Mouse (Mus musculus) MEL (cell line): ENCODE measurements around the gene Rccd1. TPM values are rescaled to one million over a fixed set of nuclear protein-coding genes. Genes with fewer than 3 reads are reported as not detected.

ENCODE experiments used
- DNase-seq: peaks from one replicate; pipeline ENCODE4 v3.0.0; 2011; ENCODE audit warnings: low read depth, low spot score
- H3K27ac ChIP-seq: 2 replicates; pipeline ENCODE4 v1.5.1; 2012; ENCODE audit warnings: low read depth, mild to moderate bottlenecking, control low read depth, low read length, moderate library complexity; ENCODE audit not compliant: control insufficient read depth
- H3K27me3 ChIP-seq, 2 experiments: fragments of 150-350 bp in 1 of 2; sonication (generic) in 1 of 2; 2 replicates each; pipeline ENCODE4 v1.6.1; 2012; ENCODE audit warnings: low read length in 2 of 2, mild to moderate bottlenecking in 2 of 2, improper control_type of control experiment in 1 of 2, moderate library complexity in 1 of 2; ENCODE audit not compliant: insufficient read depth in 2 of 2, control insufficient read depth in 1 of 2
- H3K36me3 ChIP-seq, 2 experiments: 2 replicates each; pipeline ENCODE4 v1.6.1; 2012 to 2014; ENCODE audit warnings: low read length in 2 of 2, improper control_type of control experiment in 1 of 2, inconsistent platforms in 1 of 2, mild to moderate bottlenecking in 1 of 2; ENCODE audit not compliant: insufficient read depth in 2 of 2, control insufficient read depth in 1 of 2
- H3K4me1 ChIP-seq, 2 experiments: fragments of 150-350 bp in 1 of 2; sonication (generic) in 1 of 2; 2 replicates each; pipeline ENCODE4 v1.6.1; 2012; ENCODE audit warnings: low read length in 2 of 2, improper control_type of control experiment in 1 of 2, mild to moderate bottlenecking in 1 of 2; ENCODE audit not compliant: insufficient read depth in 2 of 2, control insufficient read depth in 1 of 2
- H3K4me3 ChIP-seq, 2 experiments: fragments of 150-350 bp in 1 of 2; sonication (generic) in 1 of 2; 2 replicates each; pipeline ENCODE4 v1.5.1; 2012; ENCODE audit warnings: low read depth in 2 of 2, low read length in 2 of 2, mild to moderate bottlenecking in 2 of 2, moderate library complexity in 2 of 2, control low read depth in 1 of 2, improper control_type of control experiment in 1 of 2; ENCODE audit not compliant: control insufficient read depth in 1 of 2, insufficient read depth in 1 of 2
- H3K79me2 ChIP-seq: 2 replicates; pipeline ENCODE4 v1.6.1; 2012; ENCODE audit warnings: mild to moderate bottlenecking, low read length, moderate library complexity; ENCODE audit not compliant: control insufficient read depth, poor library complexity, insufficient read depth
- H3K9ac ChIP-seq: 2 replicates; pipeline ENCODE4 v1.6.1; 2012; ENCODE audit warnings: low read depth, mild to moderate bottlenecking, control low read depth, low read length, moderate library complexity; ENCODE audit not compliant: control insufficient read depth, poor library complexity, severe bottlenecking
- H3K9me3 ChIP-seq: fragments of 150-350 bp; sonication (generic); replicated peaks from 2 replicates; pipeline ENCODE4 v1.6.1; 2012; ENCODE audit warnings: mild to moderate bottlenecking, low read length, improper control_type of control experiment, moderate library complexity; ENCODE audit not compliant: insufficient read depth
- BHLHE40 ChIP-seq: IDR thresholded peaks from 2 replicates; pipeline ENCODE4 v1.6.1; 2012; ENCODE audit warnings: low read depth, mild to moderate bottlenecking, inconsistent platforms, low read length, improper control_type of control experiment, borderline replicate concordance
- CHD1 ChIP-seq: IDR thresholded peaks from 2 replicates; pipeline ENCODE4 v1.6.1; 2012; ENCODE audit warnings: low read depth, mild to moderate bottlenecking, inconsistent platforms, low read length, improper control_type of control experiment
- CHD2 ChIP-seq: IDR thresholded peaks from 2 replicates; pipeline ENCODE4 v1.6.1; 2011; ENCODE audit warnings: low read length, improper control_type of control experiment
- E2F4 ChIP-seq: IDR thresholded peaks from 2 replicates; pipeline ENCODE4 v1.6.1; 2011; ENCODE audit warnings: low read depth, low read length, improper control_type of control experiment, borderline replicate concordance
- EP300 ChIP-seq, 2 experiments: IDR thresholded peaks; 2 replicates each; pipeline ENCODE4 v1.6.1; 2011; ENCODE audit warnings: improper control_type of control experiment in 2 of 2, low read length in 2 of 2, low read depth in 1 of 2, mild to moderate bottlenecking in 1 of 2
- ETS1 ChIP-seq: IDR thresholded peaks from 2 replicates; pipeline ENCODE4 v1.6.1; 2012; ENCODE audit warnings: low read depth, mild to moderate bottlenecking, inconsistent platforms, low read length, improper control_type of control experiment, moderate library complexity
- GATA1 ChIP-seq: IDR thresholded peaks from 2 replicates; pipeline ENCODE4 v1.6.1; 2011; ENCODE audit warnings: low read depth, low read length, improper control_type of control experiment
- JUND ChIP-seq: IDR thresholded peaks from 2 replicates; pipeline ENCODE4 v1.6.1; 2011; ENCODE audit warnings: low read depth, mild to moderate bottlenecking, improper control_type of control experiment, low read length
- MAX ChIP-seq: IDR thresholded peaks from 2 replicates; pipeline ENCODE4 v1.6.1; 2011; ENCODE audit warnings: low read length, improper control_type of control experiment
- MEF2A ChIP-seq: IDR thresholded peaks from 2 replicates; pipeline ENCODE4 v1.6.1; 2014; ENCODE audit warnings: low read depth, mild to moderate bottlenecking, inconsistent platforms, low read length, improper control_type of control experiment; ENCODE audit not compliant: poor library complexity, insufficient replicate concordance, severe bottlenecking; ENCODE audit errors: extremely low read depth
- MXI1 ChIP-seq: IDR thresholded peaks from 2 replicates; pipeline ENCODE4 v1.6.1; 2011; ENCODE audit warnings: mild to moderate bottlenecking, low read depth, low read length, improper control_type of control experiment
- MYB ChIP-seq: IDR thresholded peaks from 2 replicates; pipeline ENCODE4 v1.6.1; 2011; ENCODE audit warnings: mild to moderate bottlenecking, low read depth, low read length, improper control_type of control experiment
- MYC ChIP-seq: IDR thresholded peaks from 2 replicates; pipeline ENCODE4 v1.6.1; 2011; ENCODE audit warnings: low read depth, mild to moderate bottlenecking, low read length, improper control_type of control experiment, moderate library complexity
- NELFE ChIP-seq: IDR thresholded peaks from 2 replicates; pipeline ENCODE4 v1.6.1; 2011; ENCODE audit warnings: low read depth, low read length, improper control_type of control experiment
- NRF1 ChIP-seq: IDR thresholded peaks from 2 replicates; pipeline ENCODE4 v1.6.1; 2014; ENCODE audit warnings: low read depth, mild to moderate bottlenecking, inconsistent platforms, low read length, improper control_type of control experiment, moderate library complexity; ENCODE audit not compliant: poor library complexity, insufficient read depth, severe bottlenecking
- POLR2A ChIP-seq, 2 experiments: IDR thresholded peaks; 2 replicates each; pipeline ENCODE4 v1.6.1; 2011 to 2012; ENCODE audit warnings: low read length in 2 of 2, mild to moderate bottlenecking in 2 of 2, control low read depth in 1 of 2, improper control_type of control experiment in 1 of 2, low read depth in 1 of 2, moderate library complexity in 1 of 2; ENCODE audit not compliant: control insufficient read depth in 1 of 2, insufficient read depth in 1 of 2, poor library complexity in 1 of 2
- RCOR1 ChIP-seq: IDR thresholded peaks from 2 replicates; pipeline ENCODE4 v1.6.1; 2012; ENCODE audit warnings: low read depth, mild to moderate bottlenecking, inconsistent platforms, low read length, improper control_type of control experiment
- SIN3A ChIP-seq: IDR thresholded peaks from 2 replicates; pipeline ENCODE4 v1.6.1; 2012; ENCODE audit warnings: low read length, improper control_type of control experiment, inconsistent platforms
- SMC3 ChIP-seq: IDR thresholded peaks from 2 replicates; pipeline ENCODE4 v1.6.1; 2011; ENCODE audit warnings: low read depth, low read length, improper control_type of control experiment
- TAL1 ChIP-seq: IDR thresholded peaks from 2 replicates; pipeline ENCODE4 v1.6.1; 2012; ENCODE audit warnings: mild to moderate bottlenecking, inconsistent platforms, low read length, moderate library complexity, mixed read lengths
- TCF12 ChIP-seq: IDR thresholded peaks from 2 replicates; pipeline ENCODE4 v1.6.1; 2014; ENCODE audit warnings: low read depth, mild to moderate bottlenecking, inconsistent platforms, low read length, improper control_type of control experiment, moderate library complexity
- UBTF ChIP-seq: IDR thresholded peaks from 2 replicates; pipeline ENCODE4 v1.6.1; 2012; ENCODE audit warnings: low read depth, mild to moderate bottlenecking, inconsistent platforms, low read length, improper control_type of control experiment, moderate library complexity, borderline replicate concordance; ENCODE audit not compliant: insufficient read depth
- USF1 ChIP-seq: IDR thresholded peaks from 2 replicates; pipeline ENCODE4 v1.6.1; 2014; ENCODE audit warnings: low read depth, mild to moderate bottlenecking, inconsistent platforms, low read length, improper control_type of control experiment, moderate library complexity
- USF2 ChIP-seq, 2 experiments: IDR thresholded peaks; 2 replicates each; pipeline ENCODE4 v1.6.1; 2011 to 2012; ENCODE audit warnings: improper control_type of control experiment in 2 of 2, low read length in 2 of 2, borderline replicate concordance in 1 of 2, inconsistent platforms in 1 of 2, low read depth in 1 of 2, mild to moderate bottlenecking in 1 of 2; ENCODE audit not compliant: insufficient read depth in 1 of 2
- ZC3H11A ChIP-seq: IDR thresholded peaks from 2 replicates; pipeline ENCODE4 v1.6.1; 2012; ENCODE audit warnings: low read depth, mild to moderate bottlenecking, inconsistent platforms, low read length, improper control_type of control experiment
- ZKSCAN1 ChIP-seq: IDR thresholded peaks from 2 replicates; pipeline ENCODE4 v1.6.1; 2012; ENCODE audit warnings: low read depth, mild to moderate bottlenecking, inconsistent platforms, low read length, improper control_type of control experiment, moderate library complexity
- ZMIZ1 ChIP-seq: IDR thresholded peaks from 2 replicates; pipeline ENCODE4 v1.6.1; 2012; ENCODE audit warnings: low read depth, mild to moderate bottlenecking, inconsistent platforms, low read length, improper control_type of control experiment, moderate library complexity
- ZNF384 ChIP-seq: IDR thresholded peaks from 2 replicates; pipeline ENCODE4 v1.6.1; 2012; ENCODE audit warnings: low read depth, mild to moderate bottlenecking, inconsistent platforms, low read length, improper control_type of control experiment
- polyA plus RNA-seq, 2 experiments: library from polyadenylated mRNA; stranded (reverse) in 1 of 2; unstranded in 1 of 2; fragments of >175 nt in 1 of 2; fragments of >200 nt in 1 of 2; gene quantifications; 2 replicates each; pipeline versions ENCODE4 v1.2.1 to v1.2.4; 2012; ENCODE audit warnings: low replicate concordance in 2 of 2, low read depth in 1 of 2; ENCODE audit not compliant: insufficient read length in 2 of 2, insufficient read depth in 1 of 2, missing spikeins in 1 of 2
- total RNA-seq: library from RNA; depleted of rRNA; stranded (reverse); fragments of 300-350 nt; gene quantifications from 2 replicates; pipeline ENCODE4 v1.2.3, GENCODE M21; 2012

The Rccd1 gene
- total and polyA plus RNA-seq, 3 experiments, result 16.8 to 20.2 TPM; not detected in 1

- peak overlapping the region; percentile 3 to 13; a peak in 2 of 4 replicates for H3K4me3 ChIP-seq
These were observed 71.8 kb downstream of the Rccd1 start for GRCm38 (mm10) chr7:80252437-80252836.

GRCm38 (mm10) chr7:80246859-80247258 is 77.4 kb downstream of the Rccd1 start:
- peak overlapping the region in 1 of 2 experiments; percentile 77; a peak in 1 of 4 replicates for H3K4me3 ChIP-seq
- TF ChIP-seq MEF2A, result no peak
- no peak for TF ChIP-seq TCF12
- no peak for TF ChIP-seq USF1
- TF ChIP-seq ZNF384, result no peak
- TF ChIP-seq E2F4, result no peak
- TF ChIP-seq MYC, result 0 out of 2 replicates have a peak, but pooled peaks have one; percentile 3
- no peak for TF ChIP-seq CHD2
- TF ChIP-seq NRF1, result no peak
- no peak for TF ChIP-seq ZKSCAN1
- peak; percentile 33; the same call in 1 of the 2 replicates for TF ChIP-seq BHLHE40
- TF ChIP-seq UBTF, result no peak
- no peak for TF ChIP-seq NELFE
- peak; percentile 74 for TF ChIP-seq GATA1
- no peak for TF ChIP-seq JUND
- peak; percentile 56; the same call in 1 of the 2 replicates for TF ChIP-seq MXI1
- no peak for TF ChIP-seq MAX
- no peak for TF ChIP-seq TAL1
- no peak for TF ChIP-seq USF2 (IDR thresholded peaks at IDR 0.05; ENCODE audit: borderline replicate concordance in 1 of 2, insufficient read depth in 1 of 2, low read depth in 1 of 2, low read length in 2 of 2)
- TF ChIP-seq ZMIZ1, result no peak
- TF ChIP-seq EP300 (IDR thresholded peaks at IDR 0.05; ENCODE audit: low read depth in 1 of 2, low read length in 2 of 2), result peak; percentile 43 to 46; a peak in 2 of 4 replicates
- TF ChIP-seq SMC3, result no peak
- TF ChIP-seq ETS1, result peak; percentile 43; the same call in 1 of the 2 replicates
- 0 out of 2 replicates have a peak, but pooled peaks have one; percentile 36 for TF ChIP-seq SIN3A
- TF ChIP-seq RCOR1, result no peak
- TF ChIP-seq MYB, result no peak

More at GRCm38 (mm10) chr7:80252437-80252836, 71.8 kb downstream of the Rccd1 start:
- no peaks in the 10 kb centered on the region for H3K79me2 ChIP-seq
- H3K9ac ChIP-seq, result no peak overlapping the region; the same call in 1 of the 2 replicates
- no peaks in the 10 kb centered on the region for H3K9me3 ChIP-seq
- H3K27ac ChIP-seq, result peak overlapping the region; percentile 8; the same call in 1 of the 2 replicates
- TF ChIP-seq ZC3H11A (no peak), MXI1 (peak; percentile 27; the same call in 1 of the 2 replicates), TAL1 (peak; percentile 1; the same call in 1 of the 2 replicates), MYC (peak; percentile 71; the same call in 1 of the 2 replicates), TCF12 (0 out of 2 replicates have a peak, but pooled peaks have one; percentile 38), BHLHE40 (peak; percentile 46; the same call in 1 of the 2 replicates), RCOR1 (peak; percentile 64; the same call in 1 of the 2 replicates), SIN3A (peak; percentile 69), CHD1 (no peak), POLR2A (IDR thresholded peaks at IDR 0.05; ENCODE audit: control insufficient read depth in 1 of 2, insufficient read depth in 1 of 2, low read depth in 1 of 2, low read length in 2 of 2, poor library complexity in 1 of 2) (no peak), ETS1 (peak; percentile 58), GATA1 (peak; percentile 30; the same call in 1 of the 2 replicates), EP300 (IDR thresholded peaks at IDR 0.05; ENCODE audit: low read depth in 1 of 2, low read length in 2 of 2) (peak; percentile 50 to 57; a peak in 3 of 4 replicates)
- no peaks in the 10 kb centered on the region for H3K27me3 ChIP-seq
- peak; percentile 76 for DNase-seq
- peaks cover 15 to 20% of the 10 kb centered on the region in 2 experiments for H3K4me1 ChIP-seq
- peaks cover 0 to 15% of the 10 kb centered on the region in 2 experiments; a peak in 2 of 4 replicates for H3K36me3 ChIP-seq

More at GRCm38 (mm10) chr7:80246859-80247258, 77.4 kb downstream of the Rccd1 start:
- peaks cover 4 to 7% of the 10 kb centered on the region in 2 experiments; a peak in 3 of 4 replicates for H3K4me1 ChIP-seq
- no peaks in the 10 kb centered on the region; the same call in 1 of the 2 replicates for H3K79me2 ChIP-seq
- no peak overlapping the region for H3K27ac ChIP-seq
- H3K36me3 ChIP-seq, result peaks cover 0 to 9% of the 10 kb centered on the region in 2 experiments; a peak in 2 of 4 replicates
- DNase-seq, result peak; percentile 79
- H3K27me3 ChIP-seq, result no peaks in the 10 kb centered on the region
- H3K9me3 ChIP-seq, result no peaks in the 10 kb centered on the region
- H3K9ac ChIP-seq, result no peak overlapping the region
